Mouse (Mus musculus): Measurements from ENCODE around the gene Ak1.

The Ak1 gene

GRCm38 (mm10) chr2:32621517-32621859 is at the start of gene Ak1:
Ak1 (plus strand) TSS chr2:32621758.
- no peak for DNase-seq

- DNase-seq: no peak
These were observed 49.4 kb upstream of the Ak1 start for GRCm38 (mm10) chr2:32572196-32572595.

GRCm38 (mm10) chr2:32574497-32574896 is 47.1 kb upstream of the Ak1 start, which contains the start of gene Pip5kl1:
Pip5kl1 (plus strand) TSS chr2:32574797.
- no peak for DNase-seq

GRCm38 (mm10) chr2:32574901-32575585 is 46.5 kb upstream of the Ak1 start:
- peak; percentile 71 for DNase-seq

- DNase-seq: peak; percentile 87
These were observed 45.9 kb upstream of the Ak1 start, which contains the start of gene 9430097D07Rik for GRCm38 (mm10) chr2:32575586-32576160. 9430097D07Rik (minus strand) TSS chr2:32575684.

GRCm38 (mm10) chr2:32576532-32576931 is 45.0 kb upstream of the Ak1 start:
- no peak for DNase-seq

GRCm38 (mm10) chr2:32578146-32579046 is 43.2 kb upstream of the Ak1 start:
- no peak for DNase-seq

- DNase-seq: peak; percentile 66
These were observed 40.0 kb upstream of the Ak1 start for GRCm38 (mm10) chr2:32581450-32582095.

- DNase-seq: peak; percentile 90
These were observed 38.4 kb upstream of the Ak1 start for GRCm38 (mm10) chr2:32582830-32583799.

- DNase-seq: no peak
These were observed 36.3 kb upstream of the Ak1 start for GRCm38 (mm10) chr2:32585149-32585714.

- peak; percentile 98 for DNase-seq
These were observed 34.6 kb upstream of the Ak1 start, which contains the start of gene St6galnac4 for GRCm38 (mm10) chr2:32586871-32587351. St6galnac4 (plus strand) TSS chr2:32587095.

GRCm38 (mm10) chr2:32587731-32588321 is 33.7 kb upstream of the Ak1 start:
- peak; percentile 23 for DNase-seq

- DNase-seq: no peak
These were observed 32.3 kb upstream of the Ak1 start for GRCm38 (mm10) chr2:32589213-32589795.

- no peak for DNase-seq
These were observed 31.3 kb upstream of the Ak1 start for GRCm38 (mm10) chr2:32590224-32590623.

GRCm38 (mm10) chr2:32591249-32591648 is 30.3 kb upstream of the Ak1 start:
- no peak for DNase-seq

- no peak for DNase-seq
These were observed 24.8 kb upstream of the Ak1 start for GRCm38 (mm10) chr2:32596725-32597124.

- no peak for DNase-seq
These were observed 24.3 kb upstream of the Ak1 start for GRCm38 (mm10) chr2:32597248-32597647.

- no peak for DNase-seq
These were observed 23.9 kb upstream of the Ak1 start for GRCm38 (mm10) chr2:32597699-32598098.

GRCm38 (mm10) chr2:32598506-32598905 is 23.1 kb upstream of the Ak1 start:
- DNase-seq: no peak

- DNase-seq: no peak
These were observed 22.1 kb upstream of the Ak1 start, which contains the start of gene St6galnac6 for GRCm38 (mm10) chr2:32599409-32599808. St6galnac6 (plus strand) TSS chr2:32599709.

Data from embryo, embryonic 11 days (tissue).